Mouse (Mus musculus): Measurements from ENCODE around the gene Traip.

DNA sequence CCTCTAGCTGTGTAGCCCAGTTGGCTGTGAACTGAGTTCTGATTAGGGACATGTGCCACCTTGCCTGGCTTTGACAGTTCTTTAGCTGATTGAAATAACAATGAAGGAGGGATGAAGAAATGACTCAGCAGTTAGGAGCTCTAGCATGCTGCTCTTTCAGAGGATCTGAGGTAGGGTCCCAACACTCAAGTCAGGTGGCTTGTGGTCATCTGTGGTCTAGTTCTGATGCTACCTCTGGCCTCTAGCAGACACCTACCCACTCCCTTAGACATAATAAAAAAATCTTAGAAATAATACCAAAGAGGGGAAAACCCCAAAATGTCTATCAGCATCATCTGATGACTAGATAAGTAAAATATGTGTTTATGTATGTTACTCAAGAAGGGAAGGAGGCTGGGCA is 60.4 kb downstream of the Traip start:
- TF ChIP-seq CTCF (IDR thresholded peaks at IDR 0.05) (no peak), EP300 (IDR thresholded peaks at IDR 0.05) (no peak)
